Mouse (Mus musculus) naive thymus-derived CD4-positive, alpha-beta T cell, adult 2 months (primary cell): Measurements from ENCODE around the gene Tgfa.

Source experiments
- DNase-seq: peaks from one replicate; pipeline ENCODE4 v3.0.0-alpha.2; 2011; ENCODE audit warnings: low read depth

Gene Tgfa

DNA sequence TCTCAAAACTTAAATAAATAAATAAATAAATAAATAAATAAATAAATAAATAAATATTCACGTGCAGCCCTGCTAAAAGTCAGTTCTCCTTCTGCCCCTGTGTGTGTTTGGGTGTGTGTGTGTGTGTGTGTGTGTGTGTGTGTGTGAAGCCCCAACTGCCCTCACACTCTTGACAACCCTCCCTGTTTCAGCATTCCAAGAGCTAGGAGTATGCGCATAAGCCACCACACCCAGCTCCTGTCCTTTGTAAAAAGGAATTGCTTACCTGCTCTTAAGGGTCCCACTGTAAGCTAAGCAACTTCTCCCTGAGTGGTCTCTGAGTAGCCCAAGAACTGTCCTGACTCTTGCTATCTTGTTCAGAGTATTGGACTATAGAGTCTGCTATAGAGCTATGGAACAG, 101.9 kb downstream of the Tgfa start:
- DNase-seq = no peak

DNA sequence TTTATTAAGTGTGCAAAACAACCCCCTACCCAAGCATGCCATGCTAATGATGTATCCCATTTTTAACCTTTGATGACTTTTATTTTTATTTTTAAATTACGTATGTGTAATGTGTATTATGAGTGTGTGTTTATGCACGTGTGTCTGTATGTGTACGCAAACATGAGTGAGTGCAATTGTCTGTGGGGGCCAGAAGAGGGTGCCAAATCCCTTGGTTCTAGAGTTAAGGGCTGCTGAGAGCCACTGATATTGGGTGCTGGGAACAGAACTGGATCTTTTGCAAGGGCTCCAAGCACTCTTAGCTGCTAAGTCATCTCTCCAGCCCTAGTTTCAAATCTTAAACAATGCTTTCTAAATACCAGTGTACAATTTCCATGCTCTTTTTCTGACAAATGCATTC, 103.9 kb downstream of the Tgfa start:
- no peak for DNase-seq

DNA sequence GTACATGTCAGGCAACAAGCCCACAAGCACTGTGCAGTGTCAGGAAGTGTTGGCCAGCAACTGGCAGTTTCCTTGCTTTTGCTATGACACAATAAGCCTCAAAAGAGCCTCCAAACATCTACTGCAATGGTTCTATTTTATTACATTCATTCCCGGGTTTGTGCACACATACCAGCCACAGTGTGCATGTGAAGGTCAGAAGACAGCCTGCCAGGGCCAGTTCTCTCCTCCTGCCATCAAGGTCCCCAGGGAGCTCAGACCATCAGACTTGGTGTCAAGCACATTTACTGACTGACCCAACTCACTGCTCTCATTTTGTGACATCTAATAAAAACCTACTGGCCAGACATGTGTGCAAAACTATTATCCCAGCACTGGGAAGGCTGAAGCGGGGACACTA, 104.4 kb downstream of the Tgfa start:
- DNase-seq = no peak

DNA sequence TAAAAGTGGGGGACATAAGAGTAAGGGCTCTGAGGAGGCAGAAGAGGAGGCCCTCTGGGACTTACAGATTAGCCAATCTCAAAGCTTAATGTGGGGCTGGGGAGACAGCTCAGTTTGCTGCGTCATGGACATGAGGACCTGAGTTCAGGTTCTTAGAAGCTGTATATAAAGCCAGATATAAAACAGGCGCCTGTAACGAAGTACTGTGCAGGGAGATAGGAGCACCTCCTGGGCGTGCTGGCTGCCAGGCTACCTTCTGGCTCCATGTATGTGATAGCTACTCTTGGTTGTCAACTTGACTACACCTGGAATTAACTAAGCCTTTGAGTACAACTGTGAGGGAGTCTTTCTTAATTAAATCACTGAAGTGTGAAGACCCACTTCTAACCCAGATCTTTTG, 110.7 kb downstream of the Tgfa start:
- no peak for DNase-seq

DNA sequence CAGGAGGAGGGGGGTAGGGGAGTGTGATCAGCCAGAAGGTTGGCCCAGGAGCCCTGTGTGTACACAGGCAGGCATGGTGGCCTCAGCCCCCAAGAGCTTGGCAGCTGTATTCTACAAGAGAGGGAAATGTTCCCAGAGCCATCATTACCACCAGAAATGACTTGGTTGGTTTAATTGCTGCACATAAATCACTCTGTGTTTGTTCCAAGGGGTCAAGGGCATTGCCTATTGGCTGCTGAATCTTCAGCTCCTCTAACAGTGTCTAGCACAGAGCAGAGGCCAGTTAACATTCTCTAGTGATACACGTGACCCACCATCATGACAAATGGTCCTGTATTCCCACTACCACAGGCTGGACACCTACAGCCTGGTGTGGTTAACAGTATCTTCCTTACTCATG, 119.0 kb downstream of the Tgfa start:
- no peak for DNase-seq

DNA sequence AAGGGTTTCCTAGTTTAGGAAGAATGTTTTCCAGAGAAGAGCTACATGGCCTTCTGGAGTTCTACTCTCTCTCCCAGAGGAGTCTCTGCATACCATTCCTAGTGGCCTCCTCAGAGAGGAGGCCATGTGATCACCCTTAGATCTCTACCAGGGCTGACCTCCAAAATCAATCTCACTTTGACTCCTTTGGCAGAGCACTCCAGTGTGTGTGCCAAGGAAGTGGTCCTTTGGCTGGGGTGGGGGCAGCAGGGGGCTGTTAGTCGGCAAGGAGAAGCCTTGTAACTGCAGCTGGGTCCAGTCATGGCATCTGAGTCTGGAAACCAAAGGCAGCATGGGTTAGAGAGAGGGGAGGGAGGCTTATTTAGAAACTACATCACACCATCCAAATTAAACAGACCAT, 122.0 kb downstream of the Tgfa start:
- DNase-seq = no peak

DNA sequence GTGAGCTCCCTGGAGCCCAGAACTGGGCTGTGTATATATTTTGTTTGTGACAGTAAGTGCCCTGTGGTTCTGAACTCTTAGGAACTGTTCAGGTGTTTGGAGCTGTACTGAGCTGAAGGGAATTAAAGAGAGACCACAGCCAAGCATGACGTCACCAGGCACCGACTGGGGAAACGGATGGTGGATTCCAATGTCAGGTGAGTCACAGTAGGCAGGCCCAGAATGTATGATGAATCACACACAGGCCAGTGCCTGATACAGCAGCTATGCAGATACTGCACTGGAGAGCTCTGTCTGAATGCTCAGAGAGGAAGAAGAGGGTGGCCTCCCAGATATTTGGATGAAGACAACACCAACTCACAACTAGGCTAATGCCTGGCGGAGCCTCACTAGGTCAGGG, 123.8 kb downstream of the Tgfa start:
- DNase-seq = no peak

DNA sequence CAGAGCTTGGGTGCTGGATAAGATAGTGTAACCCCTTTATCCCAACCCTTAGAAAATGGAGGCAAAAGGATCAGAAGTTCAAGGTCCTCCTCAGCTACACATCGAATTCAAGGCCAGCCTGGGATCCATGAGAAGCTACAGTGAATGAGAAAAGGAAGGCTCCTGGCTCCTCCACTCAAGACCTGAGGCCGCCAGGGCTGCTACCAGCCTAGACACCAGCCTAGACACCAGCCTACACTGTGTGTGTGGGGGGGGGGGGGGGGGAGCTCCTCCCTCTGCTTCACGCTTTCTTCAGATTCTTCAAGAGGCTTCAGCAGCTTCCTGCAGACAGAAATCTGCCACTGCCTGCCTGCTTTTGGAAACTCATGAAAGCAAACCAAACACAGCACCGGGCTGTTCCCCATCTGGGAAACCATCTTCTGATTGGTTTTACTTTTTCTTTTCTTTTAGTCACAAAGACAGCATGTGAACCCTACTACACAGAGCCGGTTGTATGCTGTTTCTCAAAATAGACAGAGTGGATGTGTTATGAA, 127.1 kb downstream of the Tgfa start:
- no peak for DNase-seq

DNA sequence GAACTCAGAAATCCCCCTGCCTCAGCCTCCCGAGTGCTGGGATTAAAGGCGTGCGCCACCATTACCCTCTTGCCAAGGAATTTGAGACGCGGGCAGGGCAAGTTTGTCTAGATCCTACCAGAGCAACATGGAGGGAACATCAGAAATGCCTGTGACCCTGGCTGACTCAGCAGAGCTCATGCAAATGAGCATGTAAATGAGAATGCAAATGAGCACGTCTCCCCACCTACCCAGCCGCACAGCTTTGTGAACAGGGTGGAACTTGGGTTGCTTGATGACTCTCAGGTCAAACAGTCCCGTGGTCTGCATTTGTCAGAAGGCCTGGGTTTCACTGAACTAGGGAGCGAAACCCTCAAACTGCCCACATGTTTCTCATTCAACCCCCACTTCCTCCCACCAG, 128.0 kb downstream of the Tgfa start:
- no peak for DNase-seq

DNA sequence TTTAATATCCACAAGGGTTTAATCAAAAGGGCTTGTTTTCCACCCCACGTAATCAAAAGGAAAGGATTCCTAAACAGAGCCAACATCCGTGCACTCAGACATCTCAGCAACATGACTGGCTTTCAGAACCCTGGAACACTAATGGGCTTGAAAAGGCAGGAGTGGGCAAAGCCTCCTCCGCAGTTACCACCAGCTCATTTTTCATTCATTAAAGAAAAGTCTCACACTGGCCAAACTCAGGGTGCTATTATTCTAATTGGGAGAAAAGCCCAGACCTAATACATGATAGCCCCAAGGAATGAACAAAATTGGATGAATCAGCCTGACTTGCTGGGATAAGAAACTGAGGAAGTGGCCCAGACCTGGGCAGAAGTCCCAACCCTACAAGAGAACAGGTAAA, 129.4 kb downstream of the Tgfa start:
- no peak for DNase-seq
